Mouse (Mus musculus) liver, adult 2 months (tissue): ENCODE measurements at regions not wholly inside any gene's neighbourhood (a gene's known extent, or its start where the extent isn't known, plus 50 kb on each side); places are given as distances from the start of the nearest gene placed in this dataset.

Experiments
- DNase-seq: peaks from one replicate; pipeline ENCODE4 v3.0.0-alpha.2; 2011; ENCODE audit warnings: low read depth, low spot score; ENCODE audit errors: extremely low read depth
- H3K27ac ChIP-seq: fragments of 200-500 bp; replicated peaks from 2 replicates; pipeline ENCODE4 v1.5.1; 2012; ENCODE audit warnings: low read depth, mild to moderate bottlenecking, control low read depth, inconsistent platforms, low read length; ENCODE audit not compliant: insufficient read depth
- H3K27me3 ChIP-seq: fragments of 200-500 bp; 2 replicates; pipeline ENCODE4 v1.6.1; 2012; ENCODE audit warnings: mild to moderate bottlenecking, moderate library complexity, low read length, inconsistent platforms; ENCODE audit not compliant: control insufficient read depth, insufficient read depth
- H3K36me3 ChIP-seq: fragments of 200-500 bp; 2 replicates; pipeline ENCODE4 v1.6.1; 2012; ENCODE audit warnings: low read length, inconsistent platforms; ENCODE audit not compliant: control insufficient read depth, insufficient read depth
- H3K4me1 ChIP-seq: fragments of 200-500 bp; 2 replicates; pipeline ENCODE4 v1.6.1; 2011; ENCODE audit warnings: low read length; ENCODE audit not compliant: control insufficient read depth, insufficient read depth
- H3K4me3 ChIP-seq: fragments of 200-500 bp; 2 replicates; pipeline ENCODE4 v1.5.1; 2011; ENCODE audit warnings: low read depth, mild to moderate bottlenecking, control low read depth, low read length, moderate library complexity; ENCODE audit not compliant: insufficient read depth
- H3K79me2 ChIP-seq: fragments of 200-500 bp; 2 replicates; pipeline ENCODE4 v1.6.1; 2012; ENCODE audit warnings: inconsistent platforms, mild to moderate bottlenecking, low read length, moderate library complexity; ENCODE audit not compliant: control insufficient read depth, insufficient read depth
- H3K9ac ChIP-seq: fragments of 200-500 bp; 2 replicates; pipeline ENCODE4 v1.6.1; 2012; ENCODE audit warnings: low read depth, mild to moderate bottlenecking, control low read depth, inconsistent platforms, low read length
- CTCF ChIP-seq: fragments of 200-500 bp; IDR thresholded peaks from 2 replicates; pipeline ENCODE4 v1.5.1; 2011; ENCODE audit warnings: low read depth, low read length, control low read depth
- POLR2A ChIP-seq: fragments of 200-500 bp; IDR thresholded peaks from 2 replicates; pipeline ENCODE4 v1.6.1; 2011; ENCODE audit warnings: low read length, control low read depth; ENCODE audit not compliant: insufficient read depth; ENCODE audit errors: extremely low read depth
- WGBS: fragments of 180-500 bp; shearing (Covaris S2); methylation state at CpG from one replicate; pipeline ENCODE4 v1.1.7; 2018; 5-methylcytosine and 5-hydroxymethylcytosine counted together

GRCm38 (mm10) chrX:143996716-143997115, 63.6 kb upstream of the Dcx start:
- H3K36me3 ChIP-seq: no peaks in the 10 kb centered on the region
- no peaks in the 10 kb centered on the region for H3K79me2 ChIP-seq
- WGBS: 7% methylated on average over 4 of the region's 4 CpGs
- peak; percentile 72 for DNase-seq
- no peak overlapping the region for H3K27ac ChIP-seq
- TF ChIP-seq POLR2A (no peak), CTCF (peak; percentile 39; the same call in 1 of the 2 replicates)
- no peak overlapping the region for H3K9ac ChIP-seq
- H3K4me1 ChIP-seq: peaks cover 3% of the 10 kb centered on the region
- no peaks in the 10 kb centered on the region for H3K27me3 ChIP-seq
- H3K4me3 ChIP-seq: 0 out of 2 replicates have a peak overlapping the region, but pooled peaks have one; percentile 2
